Mouse (Mus musculus) limb, embryonic 15.5 days (tissue): Measurements from ENCODE around the gene Tpm1. TPM values are rescaled to one million over a fixed set of nuclear protein-coding genes. Genes with fewer than 3 reads are reported as not detected.

Source experiments
- ATAC-seq: fragments of 200-750 bp; cut with Nextera tagmentation; 2 replicates; pipeline ENCODE4 v1.8.0; 2017; ENCODE audit warnings: low read depth, moderate TSS enrichment; ENCODE audit not compliant: insufficient number of reproducible peaks, low FRiP score, low TSS enrichment
- H3K27ac ChIP-seq: fragments of 300-500 bp; sonication (generic); 2 replicates; pipeline ENCODE4 v1.5.1; 2015; ENCODE audit warnings: moderate library complexity, mild to moderate bottlenecking, inconsistent platforms
- H3K27me3 ChIP-seq: fragments of 300-500 bp; sonication (generic); 2 replicates; pipeline ENCODE4 v1.6.1; 2015; ENCODE audit warnings: inconsistent platforms
- H3K36me3 ChIP-seq: fragments of 300-500 bp; sonication (generic); 2 replicates; pipeline ENCODE4 v1.6.1; 2015; ENCODE audit warnings: inconsistent platforms
- H3K4me1 ChIP-seq: fragments of 300-500 bp; sonication (generic); 2 replicates; pipeline ENCODE4 v1.6.1; 2015; ENCODE audit warnings: inconsistent platforms
- H3K4me2 ChIP-seq: fragments of 300-500 bp; sonication (generic); 2 replicates; pipeline ENCODE4 v1.6.1; 2015; ENCODE audit warnings: mild to moderate bottlenecking, inconsistent platforms
- H3K4me3 ChIP-seq: fragments of 300-500 bp; sonication (generic); 2 replicates; pipeline ENCODE4 v1.5.1; 2015; ENCODE audit warnings: mild to moderate bottlenecking, inconsistent platforms
- H3K9ac ChIP-seq: fragments of 300-500 bp; sonication (generic); 2 replicates; pipeline ENCODE4 v1.6.1; 2015; ENCODE audit warnings: inconsistent platforms
- H3K9me3 ChIP-seq: fragments of 300-500 bp; sonication (generic); 2 replicates; pipeline ENCODE4 v1.6.1; 2016; ENCODE audit warnings: inconsistent platforms
- WGBS: fragments of 180-500 bp; shearing (Covaris S2); methylation state at CpG from one replicate; pipeline ENCODE4 v1.1.7; 2015; 5-methylcytosine and 5-hydroxymethylcytosine counted together
- polyA plus RNA-seq: library from polyadenylated mRNA; unstranded; fragments of >200 nt; fragmentation: Nextera tagmentation; extraction: Ambion mirVana; gene quantifications from 2 replicates; pipeline ENCODE4 v1.2.1, GENCODE M21; 2015

Tpm1 gene
- polyA plus RNA-seq, 1 experiment from 2014 or later = 710 TPM

DNA sequence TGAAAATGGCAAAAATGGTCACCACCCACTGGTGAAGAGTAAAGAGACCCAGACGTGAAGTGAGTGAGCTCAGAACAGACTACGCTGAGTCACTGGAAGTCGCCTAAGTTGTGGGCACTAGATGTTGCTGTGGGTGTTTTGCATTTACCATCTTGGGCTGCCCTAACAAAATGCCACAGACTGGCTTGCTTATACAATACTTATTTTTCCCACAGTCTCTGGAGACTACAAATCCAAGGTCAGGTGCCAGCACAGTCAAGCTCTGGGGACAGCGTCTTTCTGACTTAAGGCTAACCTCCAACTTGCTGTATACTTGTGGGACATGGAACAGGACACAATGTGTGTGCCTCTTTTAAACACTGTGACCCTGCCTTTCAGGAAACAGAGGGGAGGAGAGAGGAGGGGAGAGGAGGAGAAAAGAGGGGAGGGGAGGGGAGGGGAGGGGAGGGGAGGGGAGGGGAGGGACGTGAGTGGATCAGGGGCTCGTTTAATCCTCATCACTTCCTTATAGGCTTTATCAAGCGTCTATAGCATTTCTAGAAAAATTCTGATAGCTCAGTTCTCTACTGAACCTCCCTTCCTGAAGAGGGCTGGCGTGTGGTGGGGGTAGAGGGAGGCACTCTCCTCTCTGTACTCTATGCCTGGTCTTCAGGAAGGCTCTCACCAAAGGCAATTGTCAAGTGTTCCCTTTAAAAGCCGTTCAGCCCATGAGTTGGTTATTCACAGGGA lies 58.0 kb downstream of the Tpm1 start:
- H3K9ac ChIP-seq = no peak overlapping the region
- no peaks in the 10 kb centered on the region for H3K27me3 ChIP-seq
- no peak overlapping the region for H3K4me3 ChIP-seq
- H3K4me2 ChIP-seq = no peak overlapping the region
- H3K27ac ChIP-seq = no peak overlapping the region
- 68% methylated on average over 9 of the region's 9 CpGs for WGBS
- no peaks in the 10 kb centered on the region for H3K36me3 ChIP-seq
- no peak for ATAC-seq
- H3K9me3 ChIP-seq = no peaks in the 10 kb centered on the region
- peaks cover 35% of the 10 kb centered on the region for H3K4me1 ChIP-seq

DNA sequence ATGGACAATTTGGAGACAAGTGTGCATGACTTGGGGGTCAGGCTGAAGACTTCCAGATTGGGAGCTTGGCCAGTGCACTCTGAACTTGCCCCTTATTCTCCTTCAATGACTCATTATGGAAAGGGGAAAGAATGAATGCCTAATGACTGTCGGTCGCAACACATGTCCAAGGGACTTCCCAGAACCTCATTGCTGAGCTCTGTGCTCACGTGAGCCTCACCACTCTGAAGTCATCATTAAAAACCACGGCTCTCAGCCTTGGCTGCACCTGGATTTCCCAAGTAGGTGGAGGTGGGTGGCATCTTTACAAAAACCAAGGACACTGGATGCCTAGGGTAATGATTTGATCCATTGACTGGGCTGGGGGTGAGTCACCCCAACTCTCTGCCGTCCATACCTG lies 59.2 kb downstream of the Tpm1 start:
- Histone ChIP-seq H3K4me1 (peaks cover 35% of the 10 kb centered on the region), H3K4me2 (no peak overlapping the region), H3K27me3 (no peaks in the 10 kb centered on the region), H3K36me3 (no peaks in the 10 kb centered on the region), H3K9ac (no peak overlapping the region), H3K9me3 (no peaks in the 10 kb centered on the region), H3K4me3 (no peak overlapping the region), H3K27ac (no peak overlapping the region)
- 82% methylated on average over 5 of the region's 5 CpGs for WGBS
- ATAC-seq = no peak

DNA sequence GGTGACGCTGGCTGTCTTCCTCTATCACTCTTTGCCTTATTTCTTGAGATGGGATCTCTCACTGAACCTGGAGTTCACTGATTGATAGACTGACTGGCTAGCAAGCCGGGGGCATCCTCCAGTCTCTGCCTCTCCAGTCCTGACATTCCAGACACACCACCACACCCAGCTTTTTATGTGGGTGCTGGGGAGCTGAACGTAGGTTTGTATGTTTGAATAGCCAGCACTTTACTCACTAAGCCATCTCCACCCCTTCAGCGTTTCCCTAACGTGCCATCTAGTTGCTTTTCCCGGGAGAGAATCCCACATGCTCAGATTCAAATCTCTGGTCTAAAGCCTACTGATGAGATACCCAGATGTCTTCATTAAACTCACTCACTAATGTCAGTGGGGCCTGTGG lies 59.6 kb downstream of the Tpm1 start:
- 54% methylated on average over 6 of the region's 6 CpGs for WGBS
- Histone ChIP-seq H3K36me3 (no peaks in the 10 kb centered on the region), H3K9me3 (no peaks in the 10 kb centered on the region), H3K4me3 (no peak overlapping the region), H3K4me2 (no peak overlapping the region), H3K4me1 (peaks cover 35% of the 10 kb centered on the region), H3K27me3 (no peaks in the 10 kb centered on the region), H3K9ac (no peak overlapping the region), H3K27ac (peak overlapping the region; percentile 86)
- ATAC-seq = no peak

DNA sequence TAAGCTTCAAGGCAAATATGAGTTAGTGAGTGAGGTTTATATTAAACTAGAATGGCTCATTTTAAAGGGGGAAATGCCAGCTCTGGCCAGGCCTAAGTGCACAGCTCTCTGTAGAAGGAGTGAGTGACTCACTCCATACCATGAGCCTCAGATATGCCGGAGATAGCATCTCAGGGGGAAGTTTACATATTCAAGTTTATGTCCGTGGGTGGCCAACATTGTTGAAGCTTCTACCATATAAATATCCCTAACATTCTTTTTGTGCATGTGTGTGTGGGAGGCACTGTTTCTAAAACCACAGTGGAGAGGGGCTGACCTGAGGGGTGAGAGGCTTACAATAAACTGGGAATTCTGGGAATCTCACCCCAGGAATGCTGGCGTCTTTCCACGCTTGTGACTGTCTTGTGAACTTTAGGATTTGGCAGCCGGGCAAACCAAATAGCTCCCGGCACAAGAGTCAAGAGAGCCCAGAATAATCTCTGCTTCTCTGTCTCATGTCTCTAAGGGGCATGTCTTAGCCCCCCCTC lies 60.3 kb downstream of the Tpm1 start:
- no peak overlapping the region for H3K4me2 ChIP-seq
- 0 out of 2 replicates have a peak, but pooled peaks have one; percentile 47 for ATAC-seq

DNA sequence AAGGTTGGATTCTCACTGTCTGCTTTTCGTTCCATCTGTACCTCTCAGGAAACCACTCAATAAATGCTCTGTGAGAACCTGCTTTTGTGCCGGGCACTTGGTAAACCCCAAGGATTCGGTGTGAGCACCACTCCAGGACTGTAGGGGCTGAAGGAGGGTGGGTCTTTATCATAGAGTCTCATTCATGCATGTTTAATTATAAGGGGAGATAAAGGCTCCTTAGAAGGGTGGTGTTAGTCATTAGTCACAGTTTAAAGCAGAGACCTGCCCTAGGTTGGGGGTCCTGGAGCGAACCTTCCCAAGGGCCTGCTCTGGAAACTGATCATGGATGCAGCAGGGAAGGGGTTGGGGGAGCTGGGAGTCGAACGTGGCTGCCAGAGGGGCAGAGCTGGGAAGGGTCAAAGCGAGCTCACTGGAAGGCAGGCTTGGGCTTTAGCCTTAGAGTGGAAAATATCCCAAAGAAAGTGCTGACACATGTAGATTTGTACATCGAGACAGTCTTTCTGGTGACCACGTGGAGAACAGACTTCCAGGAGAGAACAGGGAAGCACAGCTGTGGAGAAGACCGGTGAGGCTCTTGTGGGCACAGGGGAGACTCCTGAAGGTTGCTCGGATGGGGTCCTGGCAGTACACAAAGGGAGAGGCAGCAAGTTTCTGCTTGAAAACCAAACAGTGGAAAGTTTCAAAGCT lies 60.9 kb downstream of the Tpm1 start:
- peak overlapping the region; percentile 86 for H3K27ac ChIP-seq
- H3K9me3 ChIP-seq = no peaks in the 10 kb centered on the region
- 47% methylated on average over 11 of the region's 11 CpGs for WGBS
- ATAC-seq = 0 out of 2 replicates have a peak, but pooled peaks have one; percentile 31
- H3K4me2 ChIP-seq = no peak overlapping the region
- no peak overlapping the region for H3K9ac ChIP-seq
- H3K27me3 ChIP-seq = no peaks in the 10 kb centered on the region
- H3K4me3 ChIP-seq = no peak overlapping the region
- H3K4me1 ChIP-seq = peaks cover 35% of the 10 kb centered on the region
- H3K36me3 ChIP-seq = no peaks in the 10 kb centered on the region

More for the DNA sequence above, 60.3 kb downstream of the Tpm1 start:
- 21% methylated on average over 6 of the region's 6 CpGs for WGBS
- H3K4me1 ChIP-seq = peaks cover 35% of the 10 kb centered on the region
- peak overlapping the region; percentile 86 for H3K27ac ChIP-seq
- no peaks in the 10 kb centered on the region for H3K27me3 ChIP-seq
- H3K9me3 ChIP-seq = no peaks in the 10 kb centered on the region
- no peak overlapping the region for H3K9ac ChIP-seq
- H3K4me3 ChIP-seq = no peak overlapping the region
- no peaks in the 10 kb centered on the region for H3K36me3 ChIP-seq

DNA sequence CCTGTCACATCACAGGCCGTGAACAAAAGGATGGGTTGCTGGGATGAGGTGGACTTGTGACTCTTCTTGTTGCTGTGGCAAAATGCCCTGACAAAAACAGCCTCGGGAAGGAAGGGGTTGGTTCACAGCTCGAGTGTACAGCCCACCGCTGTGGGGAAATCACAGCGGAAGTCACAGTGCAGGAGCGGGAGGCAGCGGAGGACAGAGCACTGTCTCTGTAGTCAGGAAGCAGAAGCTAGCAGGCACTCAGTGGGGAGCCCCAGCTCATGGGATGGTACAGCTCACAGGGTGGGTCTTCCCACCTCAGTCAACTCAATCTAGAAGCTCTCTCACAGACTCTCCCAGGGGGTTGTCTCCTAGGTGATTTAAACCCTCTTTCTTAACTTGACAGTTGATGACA lies 63.8 kb downstream of the Tpm1 start:
- WGBS = 85% methylated on average over 7 of the region's 7 CpGs
- Histone ChIP-seq H3K27ac (no peak overlapping the region), H3K4me1 (peaks cover 31% of the 10 kb centered on the region), H3K9me3 (no peaks in the 10 kb centered on the region), H3K9ac (no peak overlapping the region), H3K27me3 (no peaks in the 10 kb centered on the region), H3K4me3 (no peak overlapping the region), H3K4me2 (no peak overlapping the region), H3K36me3 (no peaks in the 10 kb centered on the region)
- ATAC-seq = no peak

DNA sequence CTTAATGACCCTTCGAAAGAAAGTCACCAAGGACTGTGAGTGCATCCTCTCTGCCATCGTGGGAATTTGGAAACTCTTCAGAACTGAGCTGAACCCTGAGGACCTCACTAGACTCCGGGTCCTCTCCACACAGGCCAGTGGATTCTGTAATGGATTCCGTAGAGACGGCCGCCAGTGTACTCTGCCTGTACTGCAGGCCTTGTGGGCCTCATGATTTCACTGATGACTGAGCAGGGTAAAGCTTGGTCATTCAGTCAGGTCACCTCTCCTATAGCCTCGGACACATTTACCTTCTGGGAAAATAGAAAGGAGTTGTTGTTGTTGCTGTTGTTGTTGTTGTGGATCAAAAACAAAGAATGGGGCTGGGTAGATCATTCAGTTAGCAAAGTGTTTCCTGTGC lies 67.1 kb downstream of the Tpm1 start:
- Histone ChIP-seq H3K27ac (no peak overlapping the region), H3K4me3 (no peak overlapping the region), H3K27me3 (no peaks in the 10 kb centered on the region), H3K4me2 (no peak overlapping the region), H3K4me1 (peaks cover 3% of the 10 kb centered on the region; the same call in 1 of the 2 replicates), H3K9me3 (no peaks in the 10 kb centered on the region), H3K9ac (no peak overlapping the region), H3K36me3 (no peaks in the 10 kb centered on the region)
- WGBS = 81% methylated on average over 7 of the region's 7 CpGs
- no peak for ATAC-seq

DNA sequence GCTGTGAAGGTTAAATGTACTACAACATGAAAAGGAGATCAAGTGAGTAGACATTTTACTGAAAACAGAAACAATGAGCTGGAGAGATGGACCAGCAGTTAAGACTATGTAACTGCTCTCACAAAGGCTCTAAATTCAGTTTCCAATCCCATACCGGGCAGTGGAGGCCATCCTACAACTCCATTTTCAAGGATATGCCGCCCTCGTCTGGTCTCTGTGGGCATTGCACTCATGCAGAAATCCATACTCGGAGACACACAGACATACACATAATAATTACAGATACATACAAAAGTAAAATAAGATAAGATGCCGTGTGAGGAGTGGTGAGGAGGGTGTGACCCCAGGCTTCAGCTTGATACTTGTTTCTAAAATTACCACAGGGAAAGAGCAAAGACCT lies 68.7 kb downstream of the Tpm1 start:
- 12% methylated on average over 5 of the region's 5 CpGs for WGBS
- H3K4me2 ChIP-seq = no peak overlapping the region
- H3K4me1 ChIP-seq = peaks cover 5% of the 10 kb centered on the region
- no peaks in the 10 kb centered on the region for H3K36me3 ChIP-seq
- no peak for ATAC-seq
- no peaks in the 10 kb centered on the region for H3K27me3 ChIP-seq
- H3K4me3 ChIP-seq = no peak overlapping the region
- no peaks in the 10 kb centered on the region for H3K9me3 ChIP-seq
- no peak overlapping the region for H3K27ac ChIP-seq
- no peak overlapping the region for H3K9ac ChIP-seq

DNA sequence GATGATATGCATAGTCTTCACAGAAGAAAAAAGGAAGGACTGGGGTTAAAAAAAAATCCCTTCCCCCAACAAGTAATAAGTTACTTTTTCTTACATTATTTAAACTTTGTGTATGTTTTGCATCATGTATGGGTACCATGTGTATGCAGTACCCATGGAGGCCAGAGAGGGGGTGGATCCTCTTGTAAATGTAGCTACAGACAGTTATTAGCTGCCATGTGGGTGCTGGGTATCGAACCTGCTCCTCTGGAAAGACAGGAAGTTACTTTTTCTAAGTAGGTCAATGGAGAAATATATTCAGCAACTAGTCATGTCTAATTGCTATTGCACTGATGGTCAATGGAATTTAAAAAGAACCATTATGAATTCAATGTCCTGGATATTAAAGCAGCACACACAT lies 70.7 kb downstream of the Tpm1 start:
- H3K4me3 ChIP-seq = no peak overlapping the region
- no peaks in the 10 kb centered on the region for H3K27me3 ChIP-seq
- ATAC-seq = no peak
- H3K9me3 ChIP-seq = no peaks in the 10 kb centered on the region
- H3K9ac ChIP-seq = no peak overlapping the region
- peaks cover 5% of the 10 kb centered on the region for H3K4me1 ChIP-seq
- 67% methylated on average over 1 of the region's 1 CpGs for WGBS
- H3K4me2 ChIP-seq = no peak overlapping the region
- no peaks in the 10 kb centered on the region for H3K36me3 ChIP-seq
- H3K27ac ChIP-seq = no peak overlapping the region

DNA sequence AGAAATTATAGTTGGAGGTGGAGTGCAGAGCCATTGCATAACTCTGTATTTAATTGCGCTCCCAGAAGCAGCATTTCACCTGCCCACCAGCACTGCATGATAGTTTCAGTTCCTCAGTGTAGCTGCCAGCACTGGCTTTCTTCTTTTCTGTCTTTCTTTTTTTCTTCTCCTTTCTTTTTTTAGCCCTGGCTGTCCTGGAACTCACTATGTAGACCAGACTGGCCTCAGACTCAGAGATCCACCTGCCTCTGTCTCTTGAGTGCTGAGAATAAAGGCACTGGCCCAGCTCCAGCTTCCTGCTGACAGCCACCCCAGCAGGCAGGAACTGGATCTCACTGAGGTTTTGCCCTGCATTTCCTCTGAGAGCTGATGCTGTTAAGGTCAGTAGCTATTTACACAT lies 71.2 kb downstream of the Tpm1 start:
- no peaks in the 10 kb centered on the region for H3K27me3 ChIP-seq
- no peak overlapping the region for H3K27ac ChIP-seq
- H3K9me3 ChIP-seq = no peaks in the 10 kb centered on the region
- no peak overlapping the region for H3K4me3 ChIP-seq
- no peaks in the 10 kb centered on the region for H3K36me3 ChIP-seq
- no peak overlapping the region for H3K4me2 ChIP-seq
- H3K4me1 ChIP-seq = peaks cover 5% of the 10 kb centered on the region
- WGBS = 79% methylated on average over 1 of the region's 1 CpGs
- no peak for ATAC-seq
- H3K9ac ChIP-seq = no peak overlapping the region

DNA sequence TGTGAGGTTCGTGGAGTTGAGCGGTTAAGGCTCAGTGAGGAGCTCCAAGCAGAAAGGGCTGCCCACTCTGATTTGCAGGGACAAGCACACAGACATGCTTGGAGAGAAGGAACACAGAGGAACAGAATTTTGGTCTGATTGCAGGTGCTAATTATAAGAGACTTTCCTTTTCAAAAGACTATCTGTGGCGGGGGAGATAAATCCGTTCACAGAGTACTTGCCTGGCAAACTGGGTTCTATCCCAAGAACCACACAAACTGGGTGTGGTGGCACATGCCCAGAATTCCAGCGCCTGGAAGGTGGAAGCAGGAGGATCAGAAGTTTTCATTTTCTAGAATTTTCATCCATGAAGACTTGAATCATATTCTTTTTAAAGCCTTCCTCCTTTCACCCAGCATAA lies 72.1 kb downstream of the Tpm1 start:
- 77% methylated on average over 5 of the region's 5 CpGs for WGBS

DNA sequence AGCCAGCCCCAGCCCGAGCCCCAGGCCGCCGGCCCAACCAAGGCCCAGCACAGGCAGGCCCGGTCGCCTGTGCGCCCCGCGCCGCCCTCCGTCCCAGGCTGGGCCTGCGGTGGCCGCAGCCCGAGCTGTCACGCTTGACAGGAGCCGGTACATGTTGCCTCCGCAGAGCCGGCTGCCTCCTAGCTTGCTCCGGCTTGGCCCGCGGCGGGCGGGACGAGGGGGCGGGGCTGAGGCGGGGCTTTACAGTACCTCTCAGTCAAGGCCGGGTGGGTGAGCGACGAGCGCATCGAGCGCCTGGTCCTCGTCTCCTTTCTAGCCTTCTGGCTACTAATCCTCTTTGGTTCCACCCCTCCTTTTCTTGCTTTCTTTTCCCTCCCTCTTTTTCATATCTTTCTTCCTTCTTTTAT lies 74.0 kb downstream of the Tpm1 start, which contains the start of gene Lactb:
Lactb (minus strand) TSS at position 246 of the 407 bp plus-strand sequence.
- Histone ChIP-seq H3K27me3 (no peaks in the 10 kb centered on the region), H3K4me1 (peaks cover 5% of the 10 kb centered on the region), H3K27ac (peak within 1 kb of the TSS; percentile 86), H3K9ac (peak within 1 kb of the TSS; percentile 67), H3K9me3 (no peaks in the 10 kb centered on the region), H3K4me3 (peak within 1 kb of the TSS; percentile 86), H3K4me2 (peak within 1 kb of the TSS; percentile 73), H3K36me3 (peaks cover 3% of the 10 kb centered on the region; the same call in 1 of the 2 replicates)
- peak; percentile 90 for ATAC-seq
- WGBS = 0% methylated on average over 32 of the region's 32 CpGs

More for the DNA sequence above, 72.1 kb downstream of the Tpm1 start:
- Histone ChIP-seq H3K27ac (no peak overlapping the region), H3K36me3 (no peaks in the 10 kb centered on the region), H3K4me1 (peaks cover 5% of the 10 kb centered on the region), H3K4me2 (no peak overlapping the region), H3K27me3 (no peaks in the 10 kb centered on the region), H3K9ac (no peak overlapping the region), H3K9me3 (no peaks in the 10 kb centered on the region), H3K4me3 (no peak overlapping the region)
- no peak for ATAC-seq
